Mouse (Mus musculus): ENCODE data around the gene Dab1.
A peak's percentile ranks its signal among the peaks of the same experiment; 100 is the strongest.

Dab1 gene

GRCm38 (mm10) chr4:104111614-104112013 is 492.5 kb downstream of the Dab1 start:
- no peak for DNase-seq (ENCODE audit: low spot score)

- DNase-seq (ENCODE audit: low spot score) = peak; percentile 77
Measured at GRCm38 (mm10) chr4:104113209-104114005, 494.2 kb downstream of the Dab1 start.

- DNase-seq (ENCODE audit: low spot score) = no peak
Measured at GRCm38 (mm10) chr4:104114006-104114361, 494.8 kb downstream of the Dab1 start.

- no peak for DNase-seq (ENCODE audit: low spot score)
Measured at GRCm38 (mm10) chr4:104120108-104120507, 500.9 kb downstream of the Dab1 start.

GRCm38 (mm10) chr4:104121959-104122358 is 502.8 kb downstream of the Dab1 start:
- no peak for DNase-seq (ENCODE audit: low spot score)

- no peak for DNase-seq (ENCODE audit: low spot score)
Measured at GRCm38 (mm10) chr4:104122364-104122763, 503.2 kb downstream of the Dab1 start.

GRCm38 (mm10) chr4:104153637-104154036 is 534.5 kb downstream of the Dab1 start:
- DNase-seq (ENCODE audit: low spot score) = no peak

- DNase-seq (ENCODE audit: low spot score) = no peak
Measured at GRCm38 (mm10) chr4:104178067-104178466, 558.9 kb downstream of the Dab1 start.

- DNase-seq (ENCODE audit: low spot score) = no peak
Measured at GRCm38 (mm10) chr4:104186311-104186710, 567.2 kb downstream of the Dab1 start.

- DNase-seq (ENCODE audit: low spot score) = no peak
Measured at GRCm38 (mm10) chr4:104198635-104199034, 579.5 kb downstream of the Dab1 start.

- no peak for DNase-seq (ENCODE audit: low spot score)
Measured at GRCm38 (mm10) chr4:104201686-104202085, 582.5 kb downstream of the Dab1 start.

- DNase-seq (ENCODE audit: low spot score) = no peak
Measured at GRCm38 (mm10) chr4:104204047-104204446, 584.9 kb downstream of the Dab1 start.

GRCm38 (mm10) chr4:104206639-104207038 is 587.5 kb downstream of the Dab1 start:
- no peak for DNase-seq (ENCODE audit: low spot score)

- DNase-seq (ENCODE audit: low spot score) = no peak
Measured at GRCm38 (mm10) chr4:104209081-104209480, 589.9 kb downstream of the Dab1 start.

- DNase-seq (ENCODE audit: low spot score) = no peak
Measured at GRCm38 (mm10) chr4:104210796-104211195, 591.6 kb downstream of the Dab1 start.

- no peak for DNase-seq (ENCODE audit: low spot score)
Measured at GRCm38 (mm10) chr4:104211531-104212455, 592.6 kb downstream of the Dab1 start.

- no peak for DNase-seq (ENCODE audit: low spot score)
Measured at GRCm38 (mm10) chr4:104214724-104215123, 595.6 kb downstream of the Dab1 start.

- no peak for DNase-seq (ENCODE audit: low spot score)
Measured at GRCm38 (mm10) chr4:104217336-104217735, 598.2 kb downstream of the Dab1 start.

GRCm38 (mm10) chr4:104218765-104219164 is 599.6 kb downstream of the Dab1 start:
- DNase-seq (ENCODE audit: low spot score) = no peak

- no peak for DNase-seq (ENCODE audit: low spot score)
Measured at GRCm38 (mm10) chr4:104220099-104220498, 600.9 kb downstream of the Dab1 start.

- DNase-seq (ENCODE audit: low spot score) = no peak
Measured at GRCm38 (mm10) chr4:104229296-104229695, 610.1 kb downstream of the Dab1 start.

GRCm38 (mm10) chr4:104246506-104246905 is 627.3 kb downstream of the Dab1 start:
- DNase-seq (ENCODE audit: low spot score) = no peak

- DNase-seq (ENCODE audit: low spot score) = no peak
Measured at GRCm38 (mm10) chr4:104249462-104249861, 630.3 kb downstream of the Dab1 start.
